Mouse (Mus musculus): ENCODE measurements at regions not wholly inside any gene's neighbourhood (a gene's known extent, or its start where the extent isn't known, plus 50 kb on each side); places are given as distances from the start of the nearest gene placed in this dataset.

- ATAC-seq (no peak), DNase-seq (no peak)
- Histone ChIP-seq H3K9ac (no peak overlapping the region), H3K4me3 (ENCODE audit: low read depth, low read length) (no peak overlapping the region), H3K36me3 (ENCODE audit: insufficient read depth) (no peaks in the 10 kb centered on the region), H3K4me2 (ENCODE audit: low read depth) (no peak overlapping the region), H3K27me3 (ENCODE audit: insufficient read depth, low read length) (no peaks in the 10 kb centered on the region), H3K4me1 (ENCODE audit: insufficient read depth) (no peaks in the 10 kb centered on the region), H3K27ac (ENCODE audit: low read depth, low read length) (no peak overlapping the region), H3K9me3 (ENCODE audit: low read length) (no peaks in the 10 kb centered on the region)
- no peak for TF ChIP-seq CTCF (IDR thresholded peaks at IDR 0.05; ENCODE audit: low read depth)
- 77% methylated on average over 7 of the region's 7 CpGs for WGBS
Measured at GRCm38 (mm10) chr9:61840353-61840752, 74.0 kb downstream of the Rplp1 start.

GRCm38 (mm10) chr9:61833226-61833625 is 81.1 kb downstream of the Rplp1 start:
- DNase-seq (no peak), ATAC-seq (no peak)
- no peak overlapping the region for H3K9ac ChIP-seq
- no peak overlapping the region for H3K27ac ChIP-seq (ENCODE audit: low read depth, low read length)
- no peaks in the 10 kb centered on the region for H3K36me3 ChIP-seq (ENCODE audit: insufficient read depth)
- no peaks in the 10 kb centered on the region for H3K9me3 ChIP-seq (ENCODE audit: low read length)
- H3K4me1 ChIP-seq (ENCODE audit: insufficient read depth) = no peaks in the 10 kb centered on the region
- no peak for TF ChIP-seq CTCF (IDR thresholded peaks at IDR 0.05; ENCODE audit: low read depth)
- WGBS = 76% methylated on average over 9 of the region's 9 CpGs
- no peak overlapping the region for H3K4me3 ChIP-seq (ENCODE audit: low read depth, low read length)
- no peak overlapping the region for H3K4me2 ChIP-seq (ENCODE audit: low read depth)
- no peaks in the 10 kb centered on the region; the same call in 1 of the 2 replicates for H3K27me3 ChIP-seq (ENCODE audit: insufficient read depth, low read length)

GRCm38 (mm10) chr9:61830236-61830635 is 84.1 kb downstream of the Rplp1 start:
- Histone ChIP-seq H3K4me1 (ENCODE audit: insufficient read depth) (no peaks in the 10 kb centered on the region), H3K36me3 (ENCODE audit: insufficient read depth) (no peaks in the 10 kb centered on the region), H3K27ac (ENCODE audit: low read depth, low read length) (no peak overlapping the region), H3K4me3 (ENCODE audit: low read depth, low read length) (no peak overlapping the region), H3K9ac (no peak overlapping the region), H3K4me2 (ENCODE audit: low read depth) (no peak overlapping the region), H3K9me3 (ENCODE audit: low read length) (no peaks in the 10 kb centered on the region), H3K27me3 (ENCODE audit: insufficient read depth, low read length) (no peaks in the 10 kb centered on the region; the same call in none of the 2 replicates)
- DNase-seq (peak; percentile 84), ATAC-seq (peak; percentile 79)
- 42% methylated on average over 7 of the region's 7 CpGs for WGBS
- peak; percentile 89 for TF ChIP-seq CTCF (IDR thresholded peaks at IDR 0.05; ENCODE audit: low read depth)

- DNase-seq = no peak
- ATAC-seq = no peak
- TF ChIP-seq CTCF (IDR thresholded peaks at IDR 0.05; ENCODE audit: low read depth) = no peak
- no peaks in the 10 kb centered on the region for H3K36me3 ChIP-seq (ENCODE audit: insufficient read depth)
- H3K9ac ChIP-seq = no peak overlapping the region
- no peak overlapping the region for H3K4me2 ChIP-seq (ENCODE audit: low read depth)
- H3K4me1 ChIP-seq (ENCODE audit: insufficient read depth) = no peaks in the 10 kb centered on the region
- WGBS = 88% methylated on average over 8 of the region's 8 CpGs
- no peaks in the 10 kb centered on the region; the same call in none of the 2 replicates for H3K27me3 ChIP-seq (ENCODE audit: insufficient read depth, low read length)
- no peak overlapping the region for H3K27ac ChIP-seq (ENCODE audit: low read depth, low read length)
- no peak overlapping the region for H3K4me3 ChIP-seq (ENCODE audit: low read depth, low read length)
- no peaks in the 10 kb centered on the region for H3K9me3 ChIP-seq (ENCODE audit: low read length)
Measured at GRCm38 (mm10) chr9:61829736-61830135, 84.6 kb downstream of the Rplp1 start.

- no peaks in the 10 kb centered on the region; the same call in none of the 2 replicates for H3K27me3 ChIP-seq (ENCODE audit: insufficient read depth, low read length)
- no peak for TF ChIP-seq CTCF (IDR thresholded peaks at IDR 0.05; ENCODE audit: low read depth)
- WGBS = 89% methylated on average over 3 of the region's 3 CpGs
- no peak overlapping the region for H3K27ac ChIP-seq (ENCODE audit: low read depth, low read length)
- no peak for DNase-seq
- ATAC-seq = no peak
- H3K36me3 ChIP-seq (ENCODE audit: insufficient read depth) = no peaks in the 10 kb centered on the region
- no peak overlapping the region for H3K9ac ChIP-seq
- H3K4me3 ChIP-seq (ENCODE audit: low read depth, low read length) = no peak overlapping the region
- H3K4me2 ChIP-seq (ENCODE audit: low read depth) = no peak overlapping the region
- H3K4me1 ChIP-seq (ENCODE audit: insufficient read depth) = no peaks in the 10 kb centered on the region
- no peaks in the 10 kb centered on the region for H3K9me3 ChIP-seq (ENCODE audit: low read length)
Measured at GRCm38 (mm10) chr9:61829301-61829700, 85.0 kb downstream of the Rplp1 start.

- 93% methylated on average over 4 of the region's 4 CpGs for WGBS
- no peaks in the 10 kb centered on the region for H3K9me3 ChIP-seq (ENCODE audit: low read length)
- no peaks in the 10 kb centered on the region; the same call in none of the 2 replicates for H3K27me3 ChIP-seq (ENCODE audit: insufficient read depth, low read length)
- H3K4me2 ChIP-seq (ENCODE audit: low read depth) = no peak overlapping the region
- no peak overlapping the region for H3K9ac ChIP-seq
- H3K4me3 ChIP-seq (ENCODE audit: low read depth, low read length) = no peak overlapping the region
- no peaks in the 10 kb centered on the region for H3K36me3 ChIP-seq (ENCODE audit: insufficient read depth)
- TF ChIP-seq CTCF (IDR thresholded peaks at IDR 0.05; ENCODE audit: low read depth) = no peak
- H3K27ac ChIP-seq (ENCODE audit: low read depth, low read length) = no peak overlapping the region
- ATAC-seq = no peak
- DNase-seq = no peak
- H3K4me1 ChIP-seq (ENCODE audit: insufficient read depth) = no peaks in the 10 kb centered on the region
Measured at GRCm38 (mm10) chr9:61827721-61828120, 86.6 kb downstream of the Rplp1 start.

GRCm38 (mm10) chr9:61827014-61827413 is 87.3 kb downstream of the Rplp1 start:
- no peak overlapping the region for H3K4me3 ChIP-seq (ENCODE audit: low read depth, low read length)
- H3K4me2 ChIP-seq (ENCODE audit: low read depth) = no peak overlapping the region
- H3K27ac ChIP-seq (ENCODE audit: low read depth, low read length) = no peak overlapping the region
- WGBS = 89% methylated on average over 2 of the region's 2 CpGs
- no peaks in the 10 kb centered on the region for H3K9me3 ChIP-seq (ENCODE audit: low read length)
- no peaks in the 10 kb centered on the region for H3K36me3 ChIP-seq (ENCODE audit: insufficient read depth)
- no peaks in the 10 kb centered on the region; the same call in none of the 2 replicates for H3K27me3 ChIP-seq (ENCODE audit: insufficient read depth, low read length)
- no peaks in the 10 kb centered on the region for H3K4me1 ChIP-seq (ENCODE audit: insufficient read depth)
- no peak for TF ChIP-seq CTCF (IDR thresholded peaks at IDR 0.05; ENCODE audit: low read depth)
- H3K9ac ChIP-seq = no peak overlapping the region
- ATAC-seq (no peak), DNase-seq (no peak)
